Mouse (Mus musculus) stomach, postnatal 0 days (tissue): ENCODE results near the gene Clec2d.

Experiments used
- CTCF ChIP-seq: IDR thresholded peaks from 2 replicates; pipeline ENCODE4 v1.5.1; 2016; ENCODE audit warnings: antibody characterized with exemption, low read depth, mild to moderate bottlenecking, moderate library complexity
- EP300 ChIP-seq: optimal IDR thresholded peaks from 2 replicates; pipeline ENCODE3; 2016; ENCODE audit warnings: antibody characterized with exemption

DNA sequence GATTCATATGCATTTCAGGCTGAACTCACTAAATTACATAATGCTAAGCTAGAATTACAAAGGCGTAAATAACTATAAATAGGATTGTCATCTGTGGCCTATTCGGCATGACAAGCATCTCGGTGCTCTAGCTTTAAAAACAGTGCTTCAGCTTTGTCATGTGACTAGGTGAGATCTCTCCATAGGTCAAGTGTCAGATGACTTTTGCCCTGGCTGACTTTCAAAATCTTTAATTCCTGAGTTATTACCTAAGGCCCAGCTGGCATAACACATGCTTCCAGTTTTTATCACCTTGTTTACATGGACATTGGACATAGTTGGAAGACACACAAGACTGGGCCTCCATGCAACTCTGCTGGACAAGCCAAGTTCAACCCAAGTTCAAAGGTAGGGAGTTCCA is 20.3 kb upstream of the Clec2d start:
- TF ChIP-seq CTCF = no peak
- no peak for TF ChIP-seq EP300
